Mouse (Mus musculus) heart, embryonic 14.5 days (tissue): ENCODE results near the gene Pusl1. TPM values are rescaled to one million over a fixed set of nuclear protein-coding genes. Genes with fewer than 3 reads are reported as not detected.

Source experiments
- ATAC-seq: fragments of 200-750 bp; cut with Nextera tagmentation; 2 replicates; pipeline ENCODE4 v1.8.0; 2017; ENCODE audit warnings: low read depth, moderate TSS enrichment; ENCODE audit not compliant: insufficient number of reproducible peaks, insufficient read depth, low FRiP score
- H3K27ac ChIP-seq, 2 experiments: fragments of 200-500 bp in 1 of 2; fragments of 300-500 bp in 1 of 2; sonication (generic) in 1 of 2; replicated peaks in 1 of 2; 2 replicates each; pipeline ENCODE4 v1.5.1; 2012 to 2014; ENCODE audit warnings: low read depth in 2 of 2, low read length in 2 of 2, control low read depth in 1 of 2, mild to moderate bottlenecking in 1 of 2, mixed read lengths in 1 of 2; ENCODE audit not compliant: control insufficient read depth in 1 of 2, insufficient read depth in 1 of 2
- H3K27me3 ChIP-seq: fragments of 300-500 bp; sonication (generic); 2 replicates; pipeline ENCODE4 v1.6.1; 2014; ENCODE audit warnings: mild to moderate bottlenecking, low read length, control low read depth; ENCODE audit not compliant: control insufficient read depth, insufficient read depth
- H3K36me3 ChIP-seq: fragments of 300-500 bp; sonication (generic); 2 replicates; pipeline ENCODE4 v1.6.1; 2014; ENCODE audit warnings: mild to moderate bottlenecking, control low read depth, low read length, mixed read lengths; ENCODE audit not compliant: control insufficient read depth, insufficient read depth
- H3K4me1 ChIP-seq, 2 experiments: fragments of 200-500 bp in 1 of 2; fragments of 300-500 bp in 1 of 2; sonication (generic) in 1 of 2; 2 replicates each; pipeline ENCODE4 v1.6.1; 2012 to 2014; ENCODE audit warnings: low read length in 2 of 2, control low read depth in 1 of 2, mixed read lengths in 1 of 2; ENCODE audit not compliant: control insufficient read depth in 2 of 2, insufficient read depth in 2 of 2
- H3K4me2 ChIP-seq: fragments of 300-500 bp; sonication (generic); 2 replicates; pipeline ENCODE4 v1.6.1; 2014; ENCODE audit warnings: mild to moderate bottlenecking, low read length
- H3K4me3 ChIP-seq, 2 experiments: fragments of 200-500 bp in 1 of 2; fragments of 300-500 bp in 1 of 2; sonication (generic) in 1 of 2; 2 replicates each; pipeline ENCODE4 v1.5.1; 2012 to 2014; ENCODE audit warnings: low read length in 2 of 2, mild to moderate bottlenecking in 2 of 2, control low read depth in 1 of 2, low read depth in 1 of 2, moderate library complexity in 1 of 2; ENCODE audit not compliant: control insufficient read depth in 1 of 2, insufficient read depth in 1 of 2
- H3K9ac ChIP-seq: fragments of 300-500 bp; sonication (generic); 2 replicates; pipeline ENCODE4 v1.6.1; 2014; ENCODE audit warnings: mild to moderate bottlenecking, low read length
- H3K9me3 ChIP-seq: fragments of 300-500 bp; sonication (generic); 2 replicates; pipeline ENCODE4 v1.6.1; 2016; ENCODE audit warnings: low read length, control low read depth; ENCODE audit not compliant: control insufficient read depth
- WGBS: fragments of 180-500 bp; shearing (Covaris S2); extraction: QIAGEN DNeasy Blood & Tissue Kit; methylation state at CpG from one replicate; pipeline ENCODE4 v1.1.7; 2014; 5-methylcytosine and 5-hydroxymethylcytosine counted together
- polyA plus RNA-seq: library from polyadenylated mRNA; unstranded; fragments of >200 nt; fragmentation: Nextera tagmentation; extraction: Ambion mirVana; gene quantifications from 2 replicates; pipeline ENCODE4 v1.2.1, GENCODE M21; 2014

Gene Pusl1
- polyA plus RNA-seq, 1 experiment from 2014 or later = 28.0 TPM

- 92% methylated on average over 9 of the region's 9 CpGs for WGBS
- Histone ChIP-seq H3K4me1 (peaks cover 9 to 21% of the 10 kb centered on the region in 2 experiments), H3K4me3 (no peak overlapping the region), H3K9ac (no peak overlapping the region), H3K9me3 (no peaks in the 10 kb centered on the region), H3K4me2 (no peak overlapping the region), H3K27me3 (no peaks in the 10 kb centered on the region), H3K36me3 (peaks cover 58% of the 10 kb centered on the region), H3K27ac (no peak overlapping the region)
- ATAC-seq = no peak
Observed at GRCm38 (mm10) chr4:155888181-155888580, 3.4 kb downstream of the Pusl1 start.

DNA sequence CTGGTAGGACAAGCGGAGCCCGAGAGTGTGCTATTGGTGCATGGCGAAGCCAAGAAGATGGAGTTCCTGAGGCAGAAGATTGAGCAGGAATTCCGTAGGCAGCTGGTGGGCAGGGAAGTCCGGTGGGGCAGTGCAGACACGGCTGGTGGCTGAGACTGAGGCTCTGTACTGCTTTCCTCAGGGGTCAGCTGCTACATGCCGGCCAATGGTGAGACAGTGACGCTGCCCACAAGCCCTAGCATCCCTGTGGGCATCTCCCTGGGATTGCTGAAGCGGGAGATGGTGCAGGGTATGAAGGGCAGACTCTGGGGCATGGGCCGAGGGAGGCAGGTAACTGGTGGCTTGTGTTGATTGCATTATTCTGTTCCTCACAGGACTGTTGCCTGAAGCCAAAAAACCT, 3.9 kb downstream of the Pusl1 start:
- Histone ChIP-seq H3K27ac (no peak overlapping the region), H3K4me3 (no peak overlapping the region), H3K9ac (no peak overlapping the region), H3K4me2 (no peak overlapping the region), H3K9me3 (no peaks in the 10 kb centered on the region), H3K4me1 (peaks cover 7 to 16% of the 10 kb centered on the region in 2 experiments), H3K36me3 (peaks cover 58% of the 10 kb centered on the region), H3K27me3 (no peaks in the 10 kb centered on the region)
- ATAC-seq = no peak
- 89% methylated on average over 10 of the region's 10 CpGs for WGBS

DNA sequence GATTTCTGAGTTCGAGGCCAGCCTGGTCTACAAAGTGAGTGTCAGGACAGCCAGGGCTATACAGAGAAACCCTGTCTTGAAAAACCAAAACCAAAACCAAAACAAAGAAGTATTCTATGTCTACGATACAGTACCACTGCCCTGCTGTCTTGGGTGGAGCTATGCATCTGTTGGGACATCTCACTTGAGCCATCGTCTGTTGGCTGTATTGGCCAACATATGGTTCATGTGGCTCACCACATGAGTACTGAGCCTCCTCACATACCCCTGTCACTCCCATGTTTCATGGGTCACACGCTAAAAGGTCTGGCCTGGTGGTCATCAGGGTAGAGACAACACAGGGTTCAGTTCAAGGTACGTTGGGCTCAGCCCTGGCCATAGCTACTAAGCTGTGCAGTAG, 5.3 kb downstream of the Pusl1 start:
- 86% methylated on average over 5 of the region's 5 CpGs for WGBS

GRCm38 (mm10) chr4:155883587-155883986, 8.0 kb downstream of the Pusl1 start:
- Histone ChIP-seq H3K9me3 (no peaks in the 10 kb centered on the region), H3K4me3 (no peak overlapping the region), H3K27ac (peak overlapping the region; percentile 80 to 81), H3K27me3 (no peaks in the 10 kb centered on the region), H3K4me2 (0 out of 2 replicates have a peak overlapping the region, but pooled peaks have one; percentile 18), H3K4me1 (0 out of 4 replicates have a peak, but pooled peaks cover 0 to 4% of the 10 kb centered on the region in 2 experiments), H3K9ac (no peak overlapping the region), H3K36me3 (peaks cover 43% of the 10 kb centered on the region)
- ATAC-seq = peak; percentile 35; the same call in 1 of the 2 replicates
- WGBS = 60% methylated on average over 3 of the region's 3 CpGs

More for the DNA sequence above, 5.3 kb downstream of the Pusl1 start:
- no peak overlapping the region for H3K4me3 ChIP-seq
- no peaks in the 10 kb centered on the region for H3K9me3 ChIP-seq
- H3K4me1 ChIP-seq = peaks cover 7 to 15% of the 10 kb centered on the region in 2 experiments
- H3K9ac ChIP-seq = no peak overlapping the region
- H3K36me3 ChIP-seq = peaks cover 58% of the 10 kb centered on the region
- no peak overlapping the region for H3K27ac ChIP-seq
- ATAC-seq = no peak
- H3K4me2 ChIP-seq = no peak overlapping the region
- no peaks in the 10 kb centered on the region for H3K27me3 ChIP-seq

DNA sequence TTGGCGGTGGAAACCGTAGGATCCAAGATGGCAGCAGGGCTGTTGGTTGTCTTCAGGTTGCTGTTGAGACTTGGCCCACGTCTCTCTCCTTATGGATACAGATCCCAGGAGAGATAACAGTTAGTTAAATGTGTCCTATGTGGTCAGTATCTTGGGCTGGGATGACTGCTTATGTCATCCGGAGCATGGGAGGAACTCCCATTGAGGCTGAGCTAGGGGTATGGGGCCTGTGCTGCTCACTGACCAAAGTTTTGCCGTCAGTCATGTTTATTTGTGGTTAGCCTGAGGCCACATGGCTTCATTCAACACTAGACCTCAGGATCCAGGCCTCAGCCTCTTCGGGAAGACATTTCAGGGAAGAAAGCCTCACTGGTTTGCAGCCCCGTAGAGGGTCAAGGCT, 20.2 kb downstream of the Pusl1 start:
- Histone ChIP-seq H3K9me3 (no peaks in the 10 kb centered on the region), H3K27me3 (no peaks in the 10 kb centered on the region), H3K27ac (no peak overlapping the region), H3K4me3 (no peak overlapping the region), H3K36me3 (peaks cover 49% of the 10 kb centered on the region), H3K9ac (no peak overlapping the region), H3K4me1 (peaks cover 7 to 8% of the 10 kb centered on the region in 2 experiments; a peak in 3 of 4 replicates), H3K4me2 (no peak overlapping the region)
- 90% methylated on average over 7 of the region's 7 CpGs for WGBS
- no peak for ATAC-seq

- peak within 1 kb of the TSS; percentile 42 to 69 for H3K27ac ChIP-seq
- peak within 1 kb of the TSS; percentile 83 to 85 for H3K4me3 ChIP-seq
- WGBS = under 1% methylated on average over 63 of the region's 63 CpGs
- H3K9me3 ChIP-seq = no peaks in the 10 kb centered on the region
- peak within 1 kb of the TSS; percentile 87 for H3K9ac ChIP-seq
- H3K4me2 ChIP-seq = peak within 1 kb of the TSS; percentile 98
- H3K4me1 ChIP-seq = peaks cover 7 to 8% of the 10 kb centered on the region in 2 experiments; a peak in 3 of 4 replicates
- peaks cover 49% of the 10 kb centered on the region for H3K36me3 ChIP-seq
- H3K27me3 ChIP-seq = no peaks in the 10 kb centered on the region
- ATAC-seq = peak; percentile 94
Observed at GRCm38 (mm10) chr4:155869317-155870033, 22.1 kb downstream of the Pusl1 start, which contains the start of the genes Cptp and Ints11. Gene Cptp, minus strand, starts transcription at chr4:155869440. Gene Ints11, plus strand, starts transcription at chr4:155869546.

DNA sequence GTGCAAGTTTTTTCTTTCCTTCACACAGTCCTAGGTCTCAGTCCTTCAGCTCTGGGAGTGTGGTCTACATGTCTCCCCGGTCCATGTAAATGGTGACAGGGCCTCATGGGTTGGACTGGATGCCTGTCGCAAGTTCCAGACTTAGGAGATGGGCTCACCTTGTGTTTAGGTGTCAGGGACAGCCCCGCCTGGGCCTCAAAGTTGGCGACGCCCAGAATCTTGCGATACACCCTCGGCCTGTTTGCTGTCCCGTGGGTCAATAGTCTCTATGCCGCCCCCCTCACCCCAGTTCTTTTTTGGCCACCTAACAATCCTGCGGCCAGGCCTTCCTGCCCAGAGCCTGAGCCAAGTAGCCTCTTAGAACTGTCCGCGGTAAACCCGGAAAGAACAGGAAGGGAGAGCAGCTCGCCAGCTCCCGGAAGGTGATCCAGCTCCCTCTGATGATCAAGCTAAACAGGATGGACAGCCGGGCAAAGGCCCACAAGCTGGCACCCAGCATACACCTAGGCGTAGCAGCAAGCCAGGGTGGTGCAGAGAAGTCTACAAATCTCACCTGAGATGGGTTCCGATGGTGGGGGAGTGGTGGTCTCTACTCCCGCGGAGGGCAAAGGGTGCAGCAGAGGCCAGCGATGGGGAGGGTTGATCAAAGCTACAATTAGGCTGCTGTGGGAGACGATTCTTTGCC, 22.8 kb downstream of the Pusl1 start:
- Histone ChIP-seq H3K9ac (peak overlapping the region; percentile 87), H3K4me1 (peaks cover 7 to 8% of the 10 kb centered on the region in 2 experiments; a peak in 3 of 4 replicates), H3K4me2 (peak overlapping the region; percentile 98), H3K4me3 (peak overlapping the region; percentile 83 to 85), H3K9me3 (no peaks in the 10 kb centered on the region), H3K27me3 (no peaks in the 10 kb centered on the region), H3K36me3 (peaks cover 44% of the 10 kb centered on the region), H3K27ac (no peak overlapping the region)
- peak; percentile 24 for ATAC-seq
- 7% methylated on average over 22 of the region's 22 CpGs for WGBS
